Comparison of ENCODE assay signal across 11 mouse cellular contexts in the genomic region with DNA sequence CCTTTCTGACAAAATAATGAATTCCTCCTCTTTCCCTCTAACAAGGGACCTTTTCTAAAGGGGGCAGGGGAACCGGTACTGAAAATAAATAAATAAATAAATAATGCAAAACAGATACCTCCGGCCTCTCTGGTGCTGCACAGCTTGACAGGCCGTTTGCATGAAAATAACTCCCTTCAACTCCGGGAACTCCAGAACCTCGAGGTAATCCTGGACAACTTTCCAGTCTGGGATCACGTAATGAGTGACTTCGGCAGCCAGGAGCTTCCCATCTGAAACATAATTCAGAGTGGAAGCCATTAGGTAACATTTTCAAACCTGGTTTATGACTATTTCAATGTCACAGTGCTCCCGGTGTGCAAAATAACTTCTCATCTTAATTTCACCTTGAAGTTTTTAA. TPM values are rescaled to one million over a fixed set of nuclear protein-coding genes. Genes with fewer than 3 reads are reported as not detected.
DNase-seq lines count a peak whose midpoint lies in the region; ATAC-seq and TF ChIP-seq lines count a peak whose summit lies in the region.
"Had no signal": no experiment of that assay in that cellular context is flagged by ENCODE, and none has a peak within 500 bp of the region (broad histone marks: within the 10 kb centered on the region; RNA-seq: fewer than 3 reads in every experiment).

No protein-coding gene starts in this region.

- peak overlapping the region; percentile 98; the same call in 1 of the 2 replicates for H3K27ac ChIP-seq in kidney, adult 2 months (ENCODE audit: insufficient read depth, low read depth, low read length)
- no peak overlapping the region for H3K27ac ChIP-seq in embryonic facial prominence, embryonic 10.5 days (replicated peaks)
- H3K27ac ChIP-seq in hindbrain, postnatal 0 days, result 0 out of 2 replicates have a peak overlapping the region, but pooled peaks have one; percentile 100
- H3K27ac ChIP-seq in midbrain, postnatal 0 days (ENCODE audit: low read depth, low read length), result no peak overlapping the region

- H3K9ac ChIP-seq in hindbrain, postnatal 0 days (replicated peaks; ENCODE audit: low read length), result no peak overlapping the region
- H3K9ac ChIP-seq in midbrain, postnatal 0 days (replicated peaks; ENCODE audit: low read length, poor library complexity, severe bottlenecking), result no peak overlapping the region

- no peak for TF ChIP-seq POLR2A in kidney, adult 2 months (IDR thresholded peaks at IDR 0.05; ENCODE audit: low read depth, low read length)

- H3K4me2 ChIP-seq in hindbrain, postnatal 0 days (ENCODE audit: low read depth, low read length), result peak overlapping the region; percentile 75
- peak overlapping the region; percentile 82; the same call in 1 of the 2 replicates for H3K4me2 ChIP-seq in midbrain, postnatal 0 days (ENCODE audit: low read depth, low read length, poor library complexity, severe bottlenecking)

- TF ChIP-seq CTCF in kidney, adult 2 months (conservative IDR thresholded peaks at IDR 0.05; ENCODE audit: insufficient read depth, insufficient read length, low read depth, low read length), result no peak
- TF ChIP-seq CTCF in hindbrain, postnatal 0 days (IDR thresholded peaks at IDR 0.05; ENCODE audit: low read depth), result no peak
- TF ChIP-seq CTCF in midbrain, postnatal 0 days (IDR thresholded peaks at IDR 0.05), result no peak

- H3K36me3 ChIP-seq in kidney, adult 2 months (ENCODE audit: control insufficient read depth, insufficient read depth, low read length), result no peaks in the 10 kb centered on the region
- H3K36me3 ChIP-seq in embryonic facial prominence, embryonic 10.5 days (replicated peaks), result peaks cover 26% of the 10 kb centered on the region
- peaks cover 8% of the 10 kb centered on the region; the same call in 1 of the 2 replicates for H3K36me3 ChIP-seq in hindbrain, postnatal 0 days (ENCODE audit: insufficient read depth, low read length)
- H3K36me3 ChIP-seq in midbrain, postnatal 0 days (ENCODE audit: insufficient read depth, low read length), result peaks cover 12% of the 10 kb centered on the region

- ATAC-seq in hindbrain, postnatal 0 days, result no peak
- ATAC-seq in midbrain, postnatal 0 days (ENCODE audit: low FRiP score), result no peak

- H3K9me3 ChIP-seq in embryonic facial prominence, embryonic 10.5 days, result no peaks in the 10 kb centered on the region
- H3K9me3 ChIP-seq in hindbrain, postnatal 0 days (ENCODE audit: low read length), result no peaks in the 10 kb centered on the region
- H3K9me3 ChIP-seq in midbrain, postnatal 0 days (ENCODE audit: low read length), result no peaks in the 10 kb centered on the region
- H3K9me3 ChIP-seq: megakaryocyte, embryonic 14.5 days had no signal

- H3K4me1 ChIP-seq in kidney, adult 2 months (ENCODE audit: control insufficient read depth, insufficient read depth, low read length), result no peaks in the 10 kb centered on the region
- peaks cover 32% of the 10 kb centered on the region for H3K4me1 ChIP-seq in embryonic facial prominence, embryonic 10.5 days
- 0 out of 2 replicates have a peak, but pooled peaks cover 4% of the 10 kb centered on the region for H3K4me1 ChIP-seq in hindbrain, postnatal 0 days (ENCODE audit: insufficient read depth, low read length)
- no peaks in the 10 kb centered on the region for H3K4me1 ChIP-seq in midbrain, postnatal 0 days (ENCODE audit: insufficient read depth, low read length)

- DNase-seq in kidney, adult 2 months, result no peak
- no peak for DNase-seq in kidney, postnatal 25 days
- DNase-seq in embryonic facial prominence, embryonic 10.5 days (ENCODE audit: low spot score), result no peak
- no peak for DNase-seq in hindbrain, postnatal 0 days (ENCODE audit: low spot score)
- DNase-seq in midbrain, postnatal 0 days (ENCODE audit: low spot score), result no peak
- DNase-seq in cerebellum, postnatal 4 days (ENCODE audit: low spot score in 2 of 2), result no peak
- DNase-seq in gastrocnemius, postnatal 10 days, result no peak
- DNase-seq in right cerebral cortex, postnatal 10 days (ENCODE audit: low spot score in 2 of 2), result no peak
- DNase-seq: thymus, postnatal 36 days had no signal

- no peak overlapping the region for H3K4me3 ChIP-seq in kidney, adult 2 months (ENCODE audit: insufficient read depth, low read depth, low read length)
- peak overlapping the region; percentile 18; the same call in 1 of the 2 replicates for H3K4me3 ChIP-seq in embryonic facial prominence, embryonic 10.5 days
- H3K4me3 ChIP-seq in hindbrain, postnatal 0 days (ENCODE audit: low read length), result no peak overlapping the region
- H3K4me3 ChIP-seq in midbrain, postnatal 0 days (ENCODE audit: low read depth, low read length), result no peak overlapping the region

- 31% methylated on average over 8 of the region's 8 CpGs for WGBS in kidney, adult 2 months
- 27% methylated on average over 8 of the region's 8 CpGs for WGBS in embryonic facial prominence, embryonic 10.5 days
- 27% methylated on average over 8 of the region's 8 CpGs for WGBS in hindbrain, postnatal 0 days
- 16% methylated on average over 8 of the region's 8 CpGs for WGBS in midbrain, postnatal 0 days

- H3K27me3 ChIP-seq in kidney, adult 2 months (replicated peaks; ENCODE audit: control insufficient read depth, insufficient read depth, low read length), result no peaks in the 10 kb centered on the region
- no peaks in the 10 kb centered on the region for H3K27me3 ChIP-seq in embryonic facial prominence, embryonic 10.5 days (replicated peaks; ENCODE audit: low read depth, poor library complexity, severe bottlenecking)
- no peaks in the 10 kb centered on the region for H3K27me3 ChIP-seq in hindbrain, postnatal 0 days (ENCODE audit: insufficient read depth, low read length)
- no peaks in the 10 kb centered on the region for H3K27me3 ChIP-seq in midbrain, postnatal 0 days (ENCODE audit: insufficient read depth, low read length)
- H3K27me3 ChIP-seq: megakaryocyte, embryonic 14.5 days had no signal

RNA-seq across cellular contexts. Expression of a gene that starts 1.7 kb away (rescaled TPM):
- 13.0 and 13.6 TPM in 2 replicates for polyA plus RNA-seq in kidney, adult 2 months (2012; rRNA removed)
- polyA plus RNA-seq in embryonic facial prominence, embryonic 10.5 days (2016; fragmentation: Nextera tagmentation; extraction: Ambion mirVana), result 20.0 and 23.1 TPM in 2 replicates
- 15.3 and 20.9 TPM in 2 replicates for total RNA-seq in hindbrain, postnatal 0 days (2014; rRNA removed)
- polyA plus RNA-seq in hindbrain, postnatal 0 days (2015; fragmentation: Nextera tagmentation; extraction: Ambion mirVana), result 15.7 and 16.0 TPM in 2 replicates
- total RNA-seq in midbrain, postnatal 0 days (2014; rRNA removed), result 18.5 and 22.5 TPM in 2 replicates
- 18.1 and 19.6 TPM in 2 replicates for polyA plus RNA-seq in midbrain, postnatal 0 days (2015; fragmentation: Nextera tagmentation; extraction: Ambion mirVana)
- 10 to 100 TPM; 12.6 to 16.7 TPM for total RNA-seq in gastrocnemius, postnatal 10 days (2021)

RNA-seq across cellular contexts. Expression of a gene that starts 46.1 kb away (rescaled TPM):
- polyA plus RNA-seq in kidney, adult 2 months (2012; rRNA removed), result 0.16 and 0.23 TPM in 2 replicates
- 0.96 and 1.6 TPM in 2 replicates for polyA plus RNA-seq in embryonic facial prominence, embryonic 10.5 days (2016; fragmentation: Nextera tagmentation; extraction: Ambion mirVana)
- 38.2 and 42.0 TPM in 2 replicates for total RNA-seq in hindbrain, postnatal 0 days (2014; rRNA removed)
- polyA plus RNA-seq in hindbrain, postnatal 0 days (2015; fragmentation: Nextera tagmentation; extraction: Ambion mirVana), result 15.9 and 16.1 TPM in 2 replicates
- 35.1 and 41.8 TPM in 2 replicates for total RNA-seq in midbrain, postnatal 0 days (2014; rRNA removed)
- polyA plus RNA-seq in midbrain, postnatal 0 days (2015; fragmentation: Nextera tagmentation; extraction: Ambion mirVana), result 17.7 and 18.1 TPM in 2 replicates
- 1 to 10 TPM in 1 of 2 experiments, under 1 TPM in 1; 0.38 to 1.5 TPM for total RNA-seq in gastrocnemius, postnatal 10 days (2021)
- polyA plus RNA-seq: erythroblast, embryonic 14.5 days had no signal

RNA-seq across cellular contexts. Expression of a gene that starts 58.0 kb away (rescaled TPM):
- 3.2 and 5.5 TPM in 2 replicates for polyA plus RNA-seq in kidney, adult 2 months (2012; rRNA removed)
- polyA plus RNA-seq in embryonic facial prominence, embryonic 10.5 days (2016; fragmentation: Nextera tagmentation; extraction: Ambion mirVana), result 269 and 272 TPM in 2 replicates
- 40.3 and 83.7 TPM in 2 replicates for total RNA-seq in hindbrain, postnatal 0 days (2014; rRNA removed)
- polyA plus RNA-seq in hindbrain, postnatal 0 days (2015; fragmentation: Nextera tagmentation; extraction: Ambion mirVana), result 97.0 and 101 TPM in 2 replicates
- 47.4 and 58.1 TPM in 2 replicates for total RNA-seq in midbrain, postnatal 0 days (2014; rRNA removed)
- 71.1 and 73.2 TPM in 2 replicates for polyA plus RNA-seq in midbrain, postnatal 0 days (2015; fragmentation: Nextera tagmentation; extraction: Ambion mirVana)
- total RNA-seq in gastrocnemius, postnatal 10 days (2021), result 10 to 100 TPM; 19.2 to 24.3 TPM

Comparison
In these comparisons a context has a peak if more than half of its experiments do, and no peak if none do; other contexts are left out.
1. H3K27ac ChIP-seq: peak in kidney, adult 2 months (single experiment) and hindbrain, postnatal 0 days (single experiment); none in embryonic facial prominence, embryonic 10.5 days (single experiment) and midbrain, postnatal 0 days (single experiment).
2. RNA of a gene that starts 58.0 kb away (polyA plus RNA-seq): 269 to 272 TPM in embryonic facial prominence, embryonic 10.5 days, 97.0 to 101 TPM in hindbrain, postnatal 0 days and 71.1 to 73.2 TPM in midbrain, postnatal 0 days; 3.2 to 5.5 TPM in kidney, adult 2 months; every median in the first group is over 10 times any median in the second.